Mouse (Mus musculus) layer of hippocampus, adult 18-20 months (tissue): ENCODE results near the gene Clec4b2. TPM values are rescaled to one million over a fixed set of nuclear protein-coding genes. Genes with fewer than 3 reads are reported as not detected.

Source experiments
- total RNA-seq, 2 experiments: library from RNA; stranded (reverse); gene quantifications; 2 replicates each; pipeline ENCODE4 v1.2.3; 2021

Clec4b2 gene
- total RNA-seq, 2 experiments from 2014 or later, result not detected

Other genes starting within 250 kb of the Clec4b2 start
- under 1 TPM; 0.38 to 0.82 TPM for gene Clec4a3, start 220.4 kb upstream of the Clec4b2 start, total RNA-seq
- not detected for gene Clec4a4, start 182.5 kb upstream of the Clec4b2 start, total RNA-seq
- gene Clec4b1, start 122.9 kb upstream of the Clec4b2 start, total RNA-seq, result not detected
- 1 to 10 TPM; 1.3 to 2.0 TPM for gene Clec4a2, start 66.5 kb upstream of the Clec4b2 start, total RNA-seq
- not detected for gene Clec4n, start 57.0 kb downstream of the Clec4b2 start, total RNA-seq
- not detected for gene Clec4d, start 89.2 kb downstream of the Clec4b2 start, total RNA-seq
- gene Clec4e, start 117.0 kb downstream of the Clec4b2 start, total RNA-seq, result not detected
- not detected for gene Vmn2r19, start 135.4 kb downstream of the Clec4b2 start, total RNA-seq
- not detected for gene Vmn2r20, start 245.2 kb downstream of the Clec4b2 start, total RNA-seq